Mouse (Mus musculus) small intestine, adult 2 months (tissue): ENCODE data around the gene Gm49333. TPM values are rescaled to one million over a fixed set of nuclear protein-coding genes. Genes with fewer than 3 reads are reported as not detected.

Experiments
- H3K27ac ChIP-seq: fragments of 200-500 bp; 2 replicates; pipeline ENCODE4 v1.5.1; 2012; ENCODE audit warnings: low read depth, low read length, control low read depth, inconsistent platforms; ENCODE audit not compliant: insufficient read depth
- H3K27me3 ChIP-seq: fragments of 200-500 bp; 2 replicates; pipeline ENCODE4 v1.6.1; 2012; ENCODE audit warnings: mild to moderate bottlenecking, moderate library complexity, low read length, inconsistent platforms; ENCODE audit not compliant: control insufficient read depth, insufficient read depth
- H3K36me3 ChIP-seq: fragments of 200-500 bp; 2 replicates; pipeline ENCODE4 v1.6.1; 2012; ENCODE audit warnings: mild to moderate bottlenecking, low read length, control low read depth, inconsistent platforms; ENCODE audit not compliant: control insufficient read depth, insufficient read depth
- H3K4me1 ChIP-seq: fragments of 200-500 bp; 2 replicates; pipeline ENCODE4 v1.6.1; 2012; ENCODE audit warnings: low read length, inconsistent platforms, mixed read lengths; ENCODE audit not compliant: control insufficient read depth, insufficient read depth, insufficient read length
- H3K4me3 ChIP-seq: fragments of 200-500 bp; 2 replicates; pipeline ENCODE4 v1.5.1; 2012; ENCODE audit warnings: low read depth, mild to moderate bottlenecking, control low read depth, inconsistent platforms, low read length, moderate library complexity
- CTCF ChIP-seq: fragments of 200-500 bp; IDR thresholded peaks from 2 replicates; pipeline ENCODE4 v1.5.1; 2012; ENCODE audit warnings: low read depth, mild to moderate bottlenecking, control low read depth, inconsistent platforms, low read length, moderate library complexity, mixed read lengths; ENCODE audit not compliant: insufficient replicate concordance, insufficient read length; ENCODE audit errors: extremely low read depth
- POLR2A ChIP-seq: fragments of 200-500 bp; IDR thresholded peaks from 2 replicates; pipeline ENCODE4 v1.6.1; 2012; ENCODE audit warnings: low read depth, mild to moderate bottlenecking, control low read depth, inconsistent platforms, low read length, moderate library complexity
- WGBS: fragments of 180-500 bp; shearing (Covaris S2); methylation state at CpG from one replicate; pipeline ENCODE4 v1.1.7; 2018; 5-methylcytosine and 5-hydroxymethylcytosine counted together
- polyA plus RNA-seq: library from polyadenylated mRNA; depleted of rRNA; stranded (reverse); fragments of >200 nt; gene quantifications from 2 replicates; pipeline ENCODE4 v1.2.3, GENCODE M21; 2012

Gene Gm49333
- polyA plus RNA-seq, 1 experiment = 0.08 TPM

GRCm38 (mm10) chr16:20620399-20620735 lies 9.0 kb downstream of the Gm49333 start:
- H3K27ac ChIP-seq = no peak overlapping the region
- peak overlapping the region; percentile 95 for H3K4me3 ChIP-seq
- TF ChIP-seq POLR2A = no peak
- no peak for TF ChIP-seq CTCF
- peaks cover 3% of the 10 kb centered on the region for H3K36me3 ChIP-seq
- H3K4me1 ChIP-seq = peaks cover 24% of the 10 kb centered on the region
- H3K27me3 ChIP-seq = peaks cover 16% of the 10 kb centered on the region
- WGBS = 1% methylated on average over 9 of the region's 9 CpGs

DNA sequence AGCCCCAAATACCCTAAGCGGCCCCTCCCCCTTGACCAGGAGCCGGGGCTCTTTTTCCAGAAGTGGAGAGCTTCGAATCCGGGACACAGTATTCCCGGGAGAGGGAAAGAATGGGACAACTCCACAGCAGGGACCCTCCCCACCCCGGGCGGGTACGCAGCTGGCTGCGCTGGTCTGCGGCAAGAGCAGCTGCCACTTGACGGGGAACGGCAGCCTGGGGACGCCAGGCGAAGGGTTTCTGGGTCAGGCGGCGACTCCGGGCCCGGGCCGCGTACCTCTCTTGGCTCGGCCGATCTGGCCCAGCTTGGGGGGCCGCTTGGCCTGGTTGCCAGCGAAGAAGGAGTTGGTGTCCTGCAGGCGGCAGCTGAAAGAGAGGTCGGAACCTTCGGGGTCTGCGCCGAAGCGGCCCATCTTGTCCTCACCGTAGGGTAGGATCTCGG lies 9.4 kb downstream of the Gm49333 start:
- under 1% methylated on average over 32 of the region's 32 CpGs for WGBS
- Histone ChIP-seq H3K4me3 (peak overlapping the region; percentile 95), H3K36me3 (peaks cover 3% of the 10 kb centered on the region), H3K27me3 (peaks cover 16% of the 10 kb centered on the region), H3K4me1 (peaks cover 24% of the 10 kb centered on the region), H3K27ac (no peak overlapping the region)
- no peak for TF ChIP-seq CTCF
- no peak for TF ChIP-seq POLR2A

- peaks cover 24% of the 10 kb centered on the region for H3K4me1 ChIP-seq
- H3K27ac ChIP-seq = no peak within 1 kb of the TSS
- 2% methylated on average over 78 of the region's 92 CpGs for WGBS
- peak within 1 kb of the TSS; percentile 95 for H3K4me3 ChIP-seq
- H3K36me3 ChIP-seq = peaks cover 3% of the 10 kb centered on the region
- peaks cover 18% of the 10 kb centered on the region for H3K27me3 ChIP-seq
- TF ChIP-seq CTCF (no peak), POLR2A (no peak)
Measured at GRCm38 (mm10) chr16:20621191-20621990, 10.0 kb downstream of the Gm49333 start, which contains the start of gene Camk2n2. Gene Camk2n2 (minus strand): TSS chr16:20621287.

- Histone ChIP-seq H3K27ac (no peak overlapping the region), H3K27me3 (peaks cover 18% of the 10 kb centered on the region), H3K36me3 (peaks cover 3% of the 10 kb centered on the region), H3K4me1 (peaks cover 24% of the 10 kb centered on the region), H3K4me3 (peak overlapping the region; percentile 95)
- no peak for TF ChIP-seq POLR2A
- TF ChIP-seq CTCF = no peak
- under 1% methylated on average over 35 of the region's 37 CpGs for WGBS
Measured at GRCm38 (mm10) chr16:20621991-20622685, 10.7 kb downstream of the Gm49333 start.

DNA sequence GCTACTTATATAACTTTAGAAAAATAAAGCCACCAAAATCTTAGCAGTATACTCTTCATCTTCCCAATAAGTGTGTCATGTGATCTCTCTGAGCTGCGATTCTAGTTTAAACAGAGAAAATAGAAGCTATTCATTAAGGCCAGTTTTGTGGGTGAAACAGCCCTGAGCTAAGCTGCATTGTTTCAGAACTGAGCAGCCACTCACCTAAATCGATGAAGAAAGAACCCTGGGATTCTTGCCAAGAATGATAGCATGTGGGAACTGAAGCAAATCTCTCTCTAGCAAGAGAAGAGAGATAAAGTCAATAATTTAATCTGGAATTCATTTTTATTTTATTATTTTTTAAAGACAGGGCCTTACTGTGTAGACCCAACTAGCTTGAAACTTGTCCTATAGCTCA lies 11.8 kb downstream of the Gm49333 start:
- Histone ChIP-seq H3K4me3 (no peak overlapping the region), H3K27me3 (peaks cover 18% of the 10 kb centered on the region), H3K36me3 (no peaks in the 10 kb centered on the region; the same call in 1 of the 2 replicates), H3K27ac (no peak overlapping the region), H3K4me1 (peaks cover 24% of the 10 kb centered on the region)
- TF ChIP-seq POLR2A (no peak), CTCF (no peak)
- 26% methylated on average over 2 of the region's 2 CpGs for WGBS

DNA sequence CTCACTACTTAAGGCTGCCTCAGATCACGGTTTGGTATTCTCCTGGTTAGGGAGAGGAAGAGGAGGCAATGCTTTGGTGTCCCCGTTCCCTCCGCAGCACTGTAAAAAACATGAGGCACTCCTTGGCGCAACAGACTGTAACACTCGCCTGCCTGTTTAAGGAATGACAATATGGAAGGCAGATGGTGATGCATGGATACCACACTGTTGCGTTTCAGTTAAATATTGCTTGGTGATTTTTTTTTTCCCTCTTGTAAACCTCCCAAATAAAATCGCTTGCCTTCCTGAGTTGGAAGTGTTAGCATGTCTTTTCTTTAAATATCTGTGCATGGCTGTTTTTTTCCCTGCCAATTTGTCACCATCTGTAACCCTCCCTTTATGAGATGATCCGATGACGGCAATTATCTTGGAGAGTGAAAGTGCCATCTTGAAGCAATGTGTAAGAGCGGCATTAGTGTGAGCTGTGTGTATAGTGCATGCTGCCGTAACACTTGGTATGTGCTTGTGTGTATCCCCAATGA lies 17.5 kb downstream of the Gm49333 start:
- 66% methylated on average over 11 of the region's 11 CpGs for WGBS
- no peak for TF ChIP-seq POLR2A
- no peak for TF ChIP-seq CTCF

More for the DNA sequence above, 17.5 kb downstream of the Gm49333 start:
- peaks cover 23% of the 10 kb centered on the region for H3K27me3 ChIP-seq
- peaks cover 6% of the 10 kb centered on the region for H3K4me1 ChIP-seq
- no peaks in the 10 kb centered on the region for H3K36me3 ChIP-seq
- H3K27ac ChIP-seq = no peak overlapping the region
- H3K4me3 ChIP-seq = no peak overlapping the region
